Mouse (Mus musculus): ENCODE results near the gene Dct. TPM values are rescaled to one million over a fixed set of nuclear protein-coding genes. Genes with fewer than 3 reads are reported as not detected.

Dct gene
- total RNA-seq, 4 experiments from 2014 or later: 0.32 to 0.81 (median 0.70) TPM

Other genes starting within 250 kb of the Dct start
- 10 to 100 TPM in 1 of 4 experiments, 1 to 10 TPM in 3; 5.4 to 11.0 (median 7.5) TPM for gene Tgds, start 80.5 kb upstream of the Dct start, total RNA-seq (2022)
- 10 to 100 TPM; 26.0 to 30.7 (median 27.3) TPM for gene Gpr180, start 84.9 kb upstream of the Dct start, total RNA-seq (2022)
- 1 to 10 TPM; 7.0 to 8.6 (median 8.0) TPM for gene Sox21, start 184.8 kb upstream of the Dct start, total RNA-seq (2022)
- gene Gm9376, start 214.7 kb upstream of the Dct start, total RNA-seq (2022): not detected

Data from left cerebral cortex, adult 8-10 months (tissue).